8 mouse cellular contexts compared by ENCODE assay signal in genomic region chr5:107900206-107901013, GRCm38 (mm10). TPM values are rescaled to one million over a fixed set of nuclear protein-coding genes. Genes with fewer than 3 reads are reported as not detected.
DNase-seq lines count a peak whose midpoint lies in the region; ATAC-seq lines count a peak whose summit lies in the region.

Gene Rpl5, plus strand, starts transcription at chr5:107900502.

- H3K9ac ChIP-seq in hindbrain, embryonic 16.5 days (ENCODE audit: low read depth, low read length) = peak within 1 kb of the TSS; percentile 96

- WGBS in hindbrain, embryonic 16.5 days = 4% methylated on average over 52 of the region's 66 CpGs
- 3% methylated on average over 52 of the region's 66 CpGs for WGBS in macrophage (ENCODE audit: missing documents)

- no peaks in the 10 kb centered on the region for H3K27me3 ChIP-seq in hindbrain, embryonic 16.5 days (replicated peaks; ENCODE audit: control insufficient read depth, insufficient read depth, low read length)

- DNase-seq in WW6 (ENCODE audit: low read depth, low spot score) = peak; percentile 86
- DNase-seq in cerebellum, postnatal 4 days (ENCODE audit: low spot score in 2 of 2) = peak; percentile 93 to 98
- DNase-seq in gastrocnemius, adult 18-20 months (ENCODE audit: low spot score) = peak; percentile 95
- DNase-seq in left cerebral cortex, adult 18-20 months (ENCODE audit: low spot score in 2 of 2) = peak; percentile 95 to 99
- DNase-seq in right cerebral cortex, adult 18-20 months = peak; percentile 94
- peak; percentile 84 for DNase-seq in urinary bladder, postnatal 10 days (ENCODE audit: low spot score)

- peak within 1 kb of the TSS; percentile 86 for H3K4me2 ChIP-seq in hindbrain, embryonic 16.5 days (ENCODE audit: low read length)

- peaks cover 17% of the 10 kb centered on the region for H3K36me3 ChIP-seq in hindbrain, embryonic 16.5 days (ENCODE audit: control insufficient read depth, insufficient read depth, low read length)
- peaks cover 20% of the 10 kb centered on the region; the same call in 1 of the 2 replicates for H3K36me3 ChIP-seq in macrophage (ENCODE audit: inconsistent target)

- peaks cover 48% of the 10 kb centered on the region for H3K79me2 ChIP-seq in macrophage (ENCODE audit: inconsistent target)

- H3K4me3 ChIP-seq in hindbrain, embryonic 16.5 days (ENCODE audit: low read length) = peak within 1 kb of the TSS; percentile 90
- H3K4me3 ChIP-seq in macrophage (ENCODE audit: inconsistent target) = peak within 1 kb of the TSS; percentile 98

- H3K9me3 ChIP-seq in hindbrain, embryonic 16.5 days (ENCODE audit: control insufficient read depth, low read length) = no peaks in the 10 kb centered on the region

- H3K4me1 ChIP-seq in hindbrain, embryonic 16.5 days (ENCODE audit: control insufficient read depth, insufficient read depth, low read depth, low read length) = peaks cover 12% of the 10 kb centered on the region

- ATAC-seq in hindbrain, embryonic 16.5 days = peak; percentile 99

- H3K27ac ChIP-seq in hindbrain, embryonic 16.5 days (ENCODE audit: low read depth, low read length) = peak within 1 kb of the TSS; percentile 89
- peak within 1 kb of the TSS; percentile 54 for H3K27ac ChIP-seq in macrophage

RNA-seq across cellular contexts. Expression of gene Rpl5, which starts in this region (rescaled TPM):
- total RNA-seq in gastrocnemius, adult 18-20 months (2021) = 10 to 100 TPM; 35.3 to 39.0 TPM
- polyA plus RNA-seq in hindbrain, embryonic 16.5 days (2015; fragmentation: Nextera tagmentation; extraction: Ambion mirVana) = 53.9 and 59.3 TPM in 2 replicates
- total RNA-seq in left cerebral cortex, adult 18-20 months (2021) = 10 to 100 TPM; 48.6 to 54.7 TPM
- 100 to 1,000 TPM in 22 of 26 experiments, 10 to 100 TPM in 4; 61.3 to 252 (median 196) TPM for total RNA-seq in macrophage (2018; cell fraction: chromatin; rRNA removed)
- 100 to 1,000 TPM in 6 of 26 experiments, 10 to 100 TPM in 20; 40.6 to 144 (median 77.4) TPM for total RNA-seq in macrophage (2018; cell fraction: cytosol; rRNA removed)
- 100 to 1,000 TPM in 20 of 26 experiments, 10 to 100 TPM in 6; 55.5 to 262 (median 129) TPM for total RNA-seq in macrophage (2018; cell fraction: nucleus; rRNA removed)
- 176 to 189 TPM (median 181 TPM) in 3 replicates for polyA plus RNA-seq in macrophage (2018)

Comparison
In these comparisons a context has a peak if more than half of its experiments do, and no peak if none do; other contexts are left out.
1. Peak in every context shown above with its lines: DNase-seq, ATAC-seq, H3K4me3 ChIP-seq and H3K27ac ChIP-seq.